Mouse (Mus musculus): ENCODE data around the gene 4933428G20Rik. TPM values are rescaled to one million over a fixed set of nuclear protein-coding genes. Genes with fewer than 3 reads are reported as not detected.

4933428G20Rik gene
- polyA plus RNA-seq, 1 experiment from 2014 or later = 0.32 TPM

GRCm38 (mm10) chr11:97450305-97450922, 49.7 kb downstream of the 4933428G20Rik start:
- Histone ChIP-seq H3K36me3 (ENCODE audit: insufficient read depth, low read length) (peaks cover 29% of the 10 kb centered on the region; the same call in 1 of the 2 replicates), H3K4me1 (ENCODE audit: insufficient read depth, low read depth, low read length) (peaks cover 3% of the 10 kb centered on the region; the same call in 1 of the 2 replicates), H3K9me3 (ENCODE audit: low read length) (no peaks in the 10 kb centered on the region), H3K4me3 (ENCODE audit: low read depth, low read length) (peak overlapping the region; percentile 43), H3K27me3 (replicated peaks; ENCODE audit: insufficient read depth, low read length) (no peaks in the 10 kb centered on the region), H3K27ac (ENCODE audit: low read length) (peak overlapping the region; percentile 93), H3K4me2 (replicated peaks; ENCODE audit: low read depth, low read length) (peak overlapping the region; percentile 66), H3K9ac (replicated peaks; ENCODE audit: low read depth) (peak overlapping the region; percentile 40)
- TF ChIP-seq CTCF (IDR thresholded peaks at IDR 0.05) = no peak
- no peak for TF ChIP-seq EP300 (IDR thresholded peaks at IDR 0.05)
- peak; percentile 63 for DNase-seq (ENCODE audit: low spot score)
- WGBS = 35% methylated on average over 10 of the region's 10 CpGs
- ATAC-seq = peak; percentile 29

GRCm38 (mm10) chr11:97449601-97450293, 50.4 kb downstream of the 4933428G20Rik start:
- peak; percentile 33; the same call in 1 of the 2 replicates for TF ChIP-seq CTCF (IDR thresholded peaks at IDR 0.05)
- peak; percentile 24; the same call in 1 of the 2 replicates for TF ChIP-seq EP300 (IDR thresholded peaks at IDR 0.05)
- H3K4me3 ChIP-seq (ENCODE audit: low read depth, low read length) = peak overlapping the region; percentile 43
- peak overlapping the region; percentile 93 for H3K27ac ChIP-seq (ENCODE audit: low read length)
- H3K9ac ChIP-seq (replicated peaks; ENCODE audit: low read depth) = peak overlapping the region; percentile 40
- H3K4me2 ChIP-seq (replicated peaks; ENCODE audit: low read depth, low read length) = peak overlapping the region; percentile 66
- peaks cover 3% of the 10 kb centered on the region; the same call in 1 of the 2 replicates for H3K4me1 ChIP-seq (ENCODE audit: insufficient read depth, low read depth, low read length)
- H3K9me3 ChIP-seq (ENCODE audit: low read length) = no peaks in the 10 kb centered on the region
- H3K36me3 ChIP-seq (ENCODE audit: insufficient read depth, low read length) = peaks cover 28% of the 10 kb centered on the region; the same call in 1 of the 2 replicates
- WGBS = 8% methylated on average over 15 of the region's 15 CpGs
- ATAC-seq = peak; percentile 94
- DNase-seq (ENCODE audit: low spot score) = peak; percentile 98
- no peaks in the 10 kb centered on the region for H3K27me3 ChIP-seq (replicated peaks; ENCODE audit: insufficient read depth, low read length)

GRCm38 (mm10) chr11:97448611-97449394, 51.3 kb downstream of the 4933428G20Rik start:
- TF ChIP-seq EP300 (IDR thresholded peaks at IDR 0.05) (no peak), CTCF (IDR thresholded peaks at IDR 0.05) (no peak)

GRCm38 (mm10) chr11:97447979-97448378, 52.2 kb downstream of the 4933428G20Rik start:
- H3K27ac ChIP-seq (ENCODE audit: low read length) = peak overlapping the region; percentile 93
- H3K9me3 ChIP-seq (ENCODE audit: low read length) = no peaks in the 10 kb centered on the region
- peaks cover 19% of the 10 kb centered on the region; the same call in 1 of the 2 replicates for H3K36me3 ChIP-seq (ENCODE audit: insufficient read depth, low read length)
- no peak overlapping the region for H3K9ac ChIP-seq (replicated peaks; ENCODE audit: low read depth)
- WGBS = 83% methylated on average over 7 of the region's 7 CpGs
- H3K4me3 ChIP-seq (ENCODE audit: low read depth, low read length) = no peak overlapping the region
- H3K4me1 ChIP-seq (ENCODE audit: insufficient read depth, low read depth, low read length) = peaks cover 6% of the 10 kb centered on the region
- TF ChIP-seq CTCF (IDR thresholded peaks at IDR 0.05) (no peak), EP300 (IDR thresholded peaks at IDR 0.05) (no peak)
- H3K4me2 ChIP-seq (replicated peaks; ENCODE audit: low read depth, low read length) = no peak overlapping the region
- no peaks in the 10 kb centered on the region for H3K27me3 ChIP-seq (replicated peaks; ENCODE audit: insufficient read depth, low read length)
- no peak for ATAC-seq
- no peak for DNase-seq (ENCODE audit: low spot score)

More at GRCm38 (mm10) chr11:97448611-97449394, 51.3 kb downstream of the 4933428G20Rik start:
- no peaks in the 10 kb centered on the region for H3K27me3 ChIP-seq (replicated peaks; ENCODE audit: insufficient read depth, low read length)
- H3K4me3 ChIP-seq (ENCODE audit: low read depth, low read length) = no peak overlapping the region
- H3K9ac ChIP-seq (replicated peaks; ENCODE audit: low read depth) = no peak overlapping the region
- peaks cover 3% of the 10 kb centered on the region; the same call in 1 of the 2 replicates for H3K4me1 ChIP-seq (ENCODE audit: insufficient read depth, low read depth, low read length)
- peak overlapping the region; percentile 93 for H3K27ac ChIP-seq (ENCODE audit: low read length)
- peak; percentile 91 for DNase-seq (ENCODE audit: low spot score)
- no peaks in the 10 kb centered on the region for H3K9me3 ChIP-seq (ENCODE audit: low read length)
- 80% methylated on average over 11 of the region's 11 CpGs for WGBS
- no peak overlapping the region for H3K4me2 ChIP-seq (replicated peaks; ENCODE audit: low read depth, low read length)
- peak; percentile 43 for ATAC-seq
- H3K36me3 ChIP-seq (ENCODE audit: insufficient read depth, low read length) = peaks cover 24% of the 10 kb centered on the region; the same call in 1 of the 2 replicates

- peaks cover 22% of the 10 kb centered on the region for H3K4me1 ChIP-seq (ENCODE audit: insufficient read depth, low read depth, low read length)
- WGBS = 44% methylated on average over 4 of the region's 4 CpGs
Measured at GRCm38 (mm10) chr11:97445999-97446511, 54.1 kb downstream of the 4933428G20Rik start.

More at GRCm38 (mm10) chr11:97445999-97446511, 54.1 kb downstream of the 4933428G20Rik start:
- Histone ChIP-seq H3K9me3 (ENCODE audit: low read length) (no peaks in the 10 kb centered on the region), H3K4me3 (ENCODE audit: low read depth, low read length) (no peak overlapping the region), H3K4me2 (replicated peaks; ENCODE audit: low read depth, low read length) (no peak overlapping the region), H3K36me3 (ENCODE audit: insufficient read depth, low read length) (peaks cover 7% of the 10 kb centered on the region; the same call in 1 of the 2 replicates), H3K27ac (ENCODE audit: low read length) (no peak overlapping the region), H3K27me3 (replicated peaks; ENCODE audit: insufficient read depth, low read length) (no peaks in the 10 kb centered on the region), H3K9ac (replicated peaks; ENCODE audit: low read depth) (no peak overlapping the region)
- TF ChIP-seq CTCF (IDR thresholded peaks at IDR 0.05) = no peak
- TF ChIP-seq EP300 (IDR thresholded peaks at IDR 0.05) = no peak
- no peak for ATAC-seq
- no peak for DNase-seq (ENCODE audit: low spot score)

All from lung, postnatal 0 days (tissue).